Mouse (Mus musculus): ENCODE data around the gene Cpxm1. TPM values are rescaled to one million over a fixed set of nuclear protein-coding genes. Genes with fewer than 3 reads are reported as not detected.

Gene Cpxm1
- total and polyA plus RNA-seq, 3 experiments: 6.5 to 10.7 TPM; not detected in 1

GRCm38 (mm10) chr2:130425112-130425511 is 27.7 kb upstream of the Cpxm1 start:
- Histone ChIP-seq H3K9me3 (replicated peaks; ENCODE audit: insufficient read depth, low read length) (no peaks in the 10 kb centered on the region), H3K27ac (ENCODE audit: control insufficient read depth, low read depth, low read length) (peak overlapping the region; percentile 76), H3K36me3 (ENCODE audit: control insufficient read depth in 1 of 2, insufficient read depth in 2 of 2, low read length in 2 of 2) (peaks cover 1 to 37% of the 10 kb centered on the region in 2 experiments; a peak in 3 of 4 replicates), H3K4me1 (ENCODE audit: control insufficient read depth in 1 of 2, insufficient read depth in 2 of 2, low read length in 2 of 2) (peaks cover 20 to 34% of the 10 kb centered on the region in 2 experiments), H3K79me2 (ENCODE audit: control insufficient read depth, insufficient read depth, low read length, poor library complexity) (peaks cover 47% of the 10 kb centered on the region), H3K27me3 (ENCODE audit: control insufficient read depth in 1 of 2, insufficient read depth in 2 of 2, low read length in 2 of 2) (no peaks in the 10 kb centered on the region), H3K4me3 (ENCODE audit: control insufficient read depth in 1 of 2, insufficient read depth in 1 of 2, low read depth in 2 of 2, low read length in 2 of 2) (peak overlapping the region; percentile 76 to 81), H3K9ac (ENCODE audit: control insufficient read depth, low read depth, low read length, poor library complexity, severe bottlenecking) (peak overlapping the region; percentile 92)
- TF ChIP-seq NELFE (IDR thresholded peaks at IDR 0.05; ENCODE audit: low read depth, low read length) (no peak; the same call in 1 of the 2 replicates), MEF2A (IDR thresholded peaks at IDR 0.05; ENCODE audit: extremely low read depth, insufficient replicate concordance, low read depth, low read length, poor library complexity, severe bottlenecking) (no peak), BHLHE40 (IDR thresholded peaks at IDR 0.05; ENCODE audit: borderline replicate concordance, low read depth, low read length) (no peak), MAZ (IDR thresholded peaks at IDR 0.05; ENCODE audit: low read depth, low read length) (no peak), ELF1 (IDR thresholded peaks at IDR 0.05; ENCODE audit: low read depth, low read length) (no peak), E2F4 (IDR thresholded peaks at IDR 0.05; ENCODE audit: borderline replicate concordance, low read depth, low read length) (no peak), USF1 (IDR thresholded peaks at IDR 0.05; ENCODE audit: low read depth, low read length) (no peak), POLR2A (IDR thresholded peaks at IDR 0.05; ENCODE audit: control insufficient read depth in 1 of 2, insufficient read depth in 1 of 2, low read depth in 1 of 2, low read length in 2 of 2, poor library complexity in 1 of 2) (no peak), GATA1 (IDR thresholded peaks at IDR 0.05; ENCODE audit: low read depth, low read length) (peak; percentile 12; the same call in 1 of the 2 replicates), MYC (IDR thresholded peaks at IDR 0.05; ENCODE audit: low read depth, low read length) (no peak), ZKSCAN1 (IDR thresholded peaks at IDR 0.05; ENCODE audit: low read depth, low read length) (no peak), NRF1 (IDR thresholded peaks at IDR 0.05; ENCODE audit: insufficient read depth, low read depth, low read length, poor library complexity, severe bottlenecking) (no peak), ZC3H11A (IDR thresholded peaks at IDR 0.05; ENCODE audit: low read depth, low read length) (0 out of 2 replicates have a peak, but pooled peaks have one; percentile 18), JUND (IDR thresholded peaks at IDR 0.05; ENCODE audit: low read depth, low read length) (no peak), ETS1 (IDR thresholded peaks at IDR 0.05; ENCODE audit: low read depth, low read length) (no peak), RAD21 (IDR thresholded peaks at IDR 0.05; ENCODE audit: low read depth, low read length) (peak; percentile 39), CHD1 (IDR thresholded peaks at IDR 0.05; ENCODE audit: low read depth, low read length) (no peak), MAFK (IDR thresholded peaks at IDR 0.05; ENCODE audit: borderline replicate concordance, low read depth, low read length) (no peak), GABPA (IDR thresholded peaks at IDR 0.05; ENCODE audit: low read depth, low read length) (no peak), TCF12 (IDR thresholded peaks at IDR 0.05; ENCODE audit: low read depth, low read length) (no peak), CTCF (IDR thresholded peaks at IDR 0.05 in 2 of 3, conservative IDR thresholded peaks at IDR 0.05 in 1 of 3; ENCODE audit: control insufficient read depth in 1 of 3, insufficient read depth in 1 of 3, low read depth in 2 of 3, low read length in 3 of 3, poor library complexity in 1 of 3, severe bottlenecking in 1 of 3) (peak in 1 of 3 experiments; percentile 32; a peak in 2 of 6 replicates), CHD2 (IDR thresholded peaks at IDR 0.05; ENCODE audit: low read length) (no peak)
- no peak for DNase-seq (ENCODE audit: low read depth, low spot score)

All from MEL (cell line).